Mouse (Mus musculus): ENCODE results near the gene Wdr18.

The Wdr18 gene

DNA sequence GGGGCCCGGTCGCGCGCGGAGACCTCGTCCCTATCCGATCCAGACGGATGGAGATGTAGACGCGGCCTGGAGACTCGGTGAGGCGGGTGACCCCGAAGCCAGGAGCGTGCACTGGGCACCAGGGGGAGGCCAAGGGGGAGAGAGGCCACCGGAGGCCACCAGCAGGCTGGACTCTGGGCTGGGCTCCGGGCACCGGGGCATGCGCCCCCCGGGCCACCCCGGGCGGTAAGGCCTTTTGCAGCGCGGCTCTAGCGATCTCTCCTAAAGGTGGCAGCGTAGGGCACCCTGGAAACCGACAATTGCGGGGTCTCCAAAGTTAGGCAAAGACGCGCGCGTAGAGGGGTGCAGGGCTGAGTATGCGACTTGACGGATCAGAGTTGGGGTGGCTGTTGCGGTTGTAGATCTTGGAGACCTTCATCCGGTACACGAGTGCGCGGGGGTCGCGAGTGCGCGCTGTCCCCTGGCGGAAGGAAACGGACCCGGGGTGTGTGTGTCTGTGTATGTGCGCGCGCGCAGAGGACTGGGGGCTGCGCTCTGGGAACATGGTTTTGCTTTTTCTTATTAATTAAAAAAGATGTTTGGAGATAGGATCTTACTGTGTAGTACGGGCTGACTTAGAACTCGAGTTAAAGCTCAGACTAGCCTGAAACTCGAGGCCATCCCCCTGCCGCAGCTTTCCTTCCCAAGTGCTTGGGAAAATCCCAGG, 32.5 kb upstream of the Wdr18 start:
- DNase-seq, result peak; percentile 80

DNA sequence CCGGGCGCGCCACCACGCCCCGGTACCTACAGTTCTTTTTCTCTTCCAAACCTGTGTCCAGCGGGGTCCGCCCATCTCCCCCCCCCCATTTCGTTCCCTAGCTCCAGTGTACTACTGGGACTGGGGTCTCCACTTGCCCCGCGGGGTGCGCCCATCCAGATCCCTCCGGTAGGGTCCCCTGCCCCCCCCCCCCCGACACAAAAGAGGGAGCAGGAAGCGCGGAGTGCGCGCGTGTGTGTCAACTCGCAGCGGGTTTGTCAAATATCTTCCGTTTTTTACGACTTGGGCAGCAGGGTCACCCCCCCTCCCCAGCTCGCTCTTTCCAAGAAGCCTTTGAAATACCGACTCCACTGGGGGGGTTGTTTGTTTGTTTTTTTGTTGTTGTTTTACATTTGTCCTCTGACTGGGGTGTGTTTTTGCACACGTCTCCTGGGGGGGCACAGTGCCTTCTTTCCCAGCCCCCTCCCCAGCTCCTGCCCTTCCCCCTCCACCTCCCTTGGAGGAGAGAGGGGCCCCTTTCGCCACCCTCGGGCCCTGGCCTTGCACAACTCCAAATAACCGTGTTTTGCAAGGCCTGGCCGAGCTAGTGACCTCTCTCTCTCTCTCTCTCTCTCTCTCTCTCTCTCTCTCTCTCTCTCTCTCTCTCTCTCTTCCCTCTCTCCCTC, 31.8 kb upstream of the Wdr18 start:
- peak; percentile 75 for DNase-seq

DNA sequence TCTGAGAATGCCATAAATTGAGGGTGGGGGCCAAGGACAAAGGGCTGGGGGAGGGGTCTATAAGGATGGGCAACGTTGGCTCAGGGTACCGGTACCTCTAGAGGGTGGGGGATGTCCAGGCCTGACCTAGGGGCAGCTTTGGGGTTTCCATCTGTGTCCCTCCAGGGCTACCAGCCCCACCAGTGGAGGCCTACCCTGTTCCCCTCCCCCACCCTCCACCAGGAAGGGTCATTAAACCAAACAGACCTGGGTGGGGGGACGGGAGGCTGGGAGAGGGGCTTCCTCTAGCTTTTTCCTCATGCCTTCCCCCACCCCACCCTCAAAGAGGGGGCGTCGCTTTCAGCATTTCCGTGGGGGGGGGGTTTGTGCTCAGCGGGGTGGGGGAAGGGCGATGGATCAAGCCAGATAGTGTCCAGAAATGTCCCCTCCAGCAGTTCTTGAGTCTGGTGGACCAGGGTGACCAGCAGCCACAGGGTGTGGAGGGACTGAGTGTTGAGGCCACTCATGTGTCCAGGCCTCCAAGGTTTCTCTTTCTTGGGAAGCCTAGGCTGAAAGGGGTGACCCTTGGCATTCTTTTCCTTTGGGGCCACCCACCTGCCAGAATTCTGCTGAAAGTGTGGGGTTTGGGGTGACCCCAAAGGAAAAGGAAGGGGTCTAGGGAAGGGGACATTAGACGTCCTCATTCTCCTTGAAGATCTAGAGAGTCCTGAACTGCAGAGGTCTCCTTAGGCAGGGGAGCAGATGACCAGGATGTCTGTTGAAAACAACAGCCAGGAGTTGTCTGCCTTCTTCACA, 30.8 kb upstream of the Wdr18 start:
- DNase-seq, result no peak

DNA sequence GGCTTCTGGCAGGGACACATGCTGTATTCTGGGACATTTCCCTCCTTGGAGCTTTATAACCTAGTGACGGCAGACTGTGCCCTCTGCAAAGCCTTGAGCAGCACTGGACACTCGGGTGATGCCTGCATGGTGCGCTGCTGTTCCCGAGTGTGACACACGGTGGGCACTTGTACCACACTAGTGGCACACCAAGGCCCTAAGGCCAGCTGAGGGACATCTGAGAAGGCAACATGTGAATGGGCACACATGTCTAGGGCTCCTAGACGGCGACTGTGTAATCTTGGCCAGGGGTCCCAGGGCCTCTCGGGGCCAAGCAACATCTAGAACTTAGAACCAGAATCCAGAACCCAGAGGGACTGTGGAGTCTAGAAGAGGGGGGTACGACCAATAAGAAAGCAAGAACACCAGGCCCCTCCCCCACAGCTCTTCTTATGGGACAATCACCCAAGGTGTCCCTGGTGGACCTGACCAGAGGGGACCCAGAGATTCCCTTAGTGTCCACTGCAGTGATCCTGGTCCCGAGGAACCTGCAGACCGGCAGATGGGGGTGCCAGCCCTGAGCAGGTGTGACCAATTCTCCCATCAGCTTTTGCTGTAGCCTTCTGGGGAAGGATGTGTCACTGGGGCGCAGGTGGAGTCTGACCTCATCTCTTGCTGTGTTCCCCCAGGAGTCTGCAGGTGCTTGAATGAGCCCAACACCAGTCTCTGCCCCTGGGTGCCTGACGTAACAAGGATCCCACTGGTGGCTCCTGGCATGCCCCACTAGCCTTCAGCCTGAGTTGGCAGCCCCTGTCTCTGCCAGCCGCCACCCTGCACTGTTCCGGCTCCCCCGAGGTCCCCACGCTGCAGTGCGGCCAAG, 29.8 kb upstream of the Wdr18 start:
- DNase-seq, result no peak

DNA sequence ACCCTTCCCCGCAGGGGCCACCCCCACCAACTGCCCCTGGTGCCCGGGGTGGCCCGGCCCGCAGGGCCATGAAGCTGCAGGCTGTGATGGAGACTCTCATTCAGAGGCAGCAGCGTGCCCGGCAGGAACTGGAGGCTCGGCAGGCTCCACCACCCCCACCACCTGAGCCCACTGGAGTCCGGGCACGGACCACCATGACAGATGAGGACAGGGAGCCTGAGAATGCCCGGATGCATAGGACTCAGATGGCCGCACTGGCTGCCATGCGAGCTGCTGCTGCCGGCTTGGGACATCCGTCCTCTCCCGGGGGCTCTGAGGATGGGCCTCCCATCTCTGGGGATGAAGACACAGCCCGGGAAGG, 29.1 kb upstream of the Wdr18 start:
- DNase-seq, result no peak

DNA sequence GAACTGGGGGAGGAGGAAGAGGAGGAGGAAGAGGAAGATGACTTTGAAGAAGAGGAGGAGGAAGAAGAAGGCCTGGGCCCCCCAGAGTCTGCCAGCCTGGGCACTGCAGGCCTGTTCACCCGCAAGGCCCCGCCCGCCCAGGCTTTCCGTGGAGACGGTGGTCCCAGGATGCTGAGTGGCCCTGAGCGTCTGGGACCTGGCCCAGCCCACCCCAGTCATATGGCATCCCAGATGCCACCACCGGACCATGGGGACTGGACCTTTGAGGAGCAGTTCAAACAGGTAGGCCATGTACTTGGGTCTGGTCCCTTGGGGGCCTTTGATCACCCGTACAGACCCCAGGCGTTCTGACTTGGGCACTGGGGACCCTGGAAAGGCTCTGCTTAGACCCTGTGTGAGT, 28.2 kb upstream of the Wdr18 start:
- DNase-seq, result no peak

DNA sequence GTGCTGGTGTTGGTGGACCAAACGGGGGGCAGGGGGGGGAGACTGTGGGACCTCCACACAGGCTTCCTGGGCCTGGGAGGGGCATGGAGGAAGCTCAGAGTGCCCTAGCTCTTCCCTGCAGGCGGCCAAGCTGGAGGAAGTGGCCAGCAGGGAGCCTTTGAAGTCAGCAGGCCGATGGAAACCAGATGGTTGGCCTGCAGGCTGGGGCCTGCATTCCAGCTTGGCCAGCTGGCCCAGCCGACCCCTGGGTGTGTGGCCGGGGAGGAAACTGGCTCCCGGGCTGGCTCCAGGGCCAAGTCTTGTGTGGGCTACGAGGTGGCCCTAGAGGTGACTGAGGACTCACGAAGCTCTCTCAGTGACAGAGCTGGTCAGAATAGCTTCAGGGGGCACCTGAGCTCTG, 27.2 kb upstream of the Wdr18 start:
- peak; percentile 82 for DNase-seq

DNA sequence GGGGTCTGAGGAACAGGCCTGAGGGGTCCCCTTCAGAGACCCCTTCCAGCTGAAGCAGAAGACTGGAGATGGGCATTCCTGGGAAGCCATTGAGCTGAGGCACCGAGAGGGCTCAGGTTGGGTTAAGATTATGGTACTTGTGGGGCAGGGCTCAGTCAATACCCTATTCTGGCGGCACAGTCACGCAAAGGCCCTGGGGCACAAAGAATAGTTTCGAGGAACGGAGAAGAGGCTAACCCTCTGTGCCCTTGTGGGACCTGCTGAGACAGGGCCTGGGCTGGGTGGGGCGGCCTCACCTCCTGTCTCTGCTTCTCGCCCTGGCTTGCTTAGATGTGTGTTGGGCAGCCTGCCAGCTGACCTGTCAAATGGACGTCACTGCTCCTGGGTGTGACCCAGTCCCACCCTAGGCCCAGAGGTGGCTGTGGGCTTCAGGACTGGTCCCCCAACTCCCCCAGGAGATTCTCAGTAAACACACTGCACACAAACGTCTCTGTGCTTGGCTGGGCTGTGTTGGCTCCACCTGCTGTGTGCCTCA, 26.7 kb upstream of the Wdr18 start:
- DNase-seq, result no peak

DNA sequence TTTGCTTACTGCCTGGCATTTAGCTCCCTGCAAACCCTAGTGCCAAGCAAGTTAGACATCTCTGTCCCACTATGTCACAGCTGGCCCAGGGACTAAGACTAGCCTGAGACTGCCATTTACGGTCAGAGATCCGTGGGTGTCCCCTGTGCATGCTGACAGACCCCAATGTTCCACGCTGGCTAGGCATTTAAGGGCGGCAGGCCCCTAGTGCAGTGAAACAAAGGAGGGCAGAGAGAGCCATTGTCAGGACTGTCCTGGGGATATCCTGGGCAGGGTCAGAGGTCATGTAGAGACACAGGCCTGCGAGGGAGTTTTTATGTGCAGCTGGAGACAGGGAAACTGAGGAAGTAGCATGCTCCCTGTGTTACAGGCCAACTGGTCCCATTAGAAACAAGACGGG, 26.1 kb upstream of the Wdr18 start:
- no peak for DNase-seq

DNA sequence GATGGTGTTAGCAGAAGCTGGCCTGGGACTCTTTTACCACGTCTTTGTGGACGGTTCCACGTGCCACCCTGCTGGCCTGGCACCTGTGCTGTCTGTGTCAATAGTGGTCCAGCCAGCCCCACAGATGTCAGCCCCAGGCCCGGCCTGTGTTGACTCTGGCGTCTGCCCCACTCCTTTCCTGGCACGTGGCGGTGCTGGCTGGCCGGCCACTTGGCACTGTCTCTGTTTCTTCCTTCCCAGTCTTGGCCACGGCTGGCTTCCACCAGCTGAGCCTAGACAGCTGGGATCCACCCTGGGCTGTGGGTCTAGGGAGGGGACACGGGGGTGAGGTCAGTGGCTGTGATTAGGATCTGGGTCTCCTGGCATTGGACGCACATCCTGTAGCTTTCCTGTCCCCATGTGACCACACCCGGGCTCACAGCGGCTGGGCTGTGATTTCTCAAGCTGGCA, 25.7 kb upstream of the Wdr18 start:
- DNase-seq, result no peak

DNA sequence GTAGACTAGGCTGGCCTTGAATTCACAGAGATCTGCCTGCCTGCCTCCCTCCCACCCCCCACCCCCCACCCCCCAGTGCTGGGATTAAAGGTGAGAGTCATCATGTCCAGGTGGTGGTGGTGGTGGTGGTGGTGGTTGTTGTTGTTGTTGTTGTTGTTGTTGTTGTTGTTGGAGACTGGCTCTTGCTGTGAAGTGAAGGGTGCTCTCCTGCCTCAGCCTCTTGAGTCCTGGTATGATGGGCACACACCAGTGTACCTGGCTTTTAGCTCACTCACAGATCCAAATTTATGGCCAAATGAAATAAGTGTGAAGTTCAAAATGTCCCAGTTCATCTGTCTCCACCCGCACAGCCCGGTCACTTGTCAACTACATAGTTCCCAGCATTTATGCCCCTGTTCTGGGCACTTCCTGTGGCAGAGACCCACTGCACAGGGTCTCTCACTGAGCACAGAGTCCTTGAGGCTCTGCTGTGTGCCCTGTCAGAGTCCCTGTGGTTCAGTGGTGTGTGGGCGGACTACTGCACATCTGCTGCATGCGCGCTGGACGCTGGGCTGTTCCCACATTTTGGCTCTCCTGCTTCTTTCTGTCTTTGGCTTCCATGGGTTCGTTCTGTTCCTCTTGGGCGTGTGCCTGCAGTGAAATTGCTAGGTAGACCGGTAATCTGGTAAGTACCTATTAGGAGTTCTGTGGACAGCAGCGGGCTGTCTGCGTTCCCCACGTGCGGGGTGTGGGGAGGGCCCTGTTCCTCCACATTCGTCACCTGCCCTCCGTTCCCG, 25.0 kb upstream of the Wdr18 start:
- DNase-seq, result no peak

DNA sequence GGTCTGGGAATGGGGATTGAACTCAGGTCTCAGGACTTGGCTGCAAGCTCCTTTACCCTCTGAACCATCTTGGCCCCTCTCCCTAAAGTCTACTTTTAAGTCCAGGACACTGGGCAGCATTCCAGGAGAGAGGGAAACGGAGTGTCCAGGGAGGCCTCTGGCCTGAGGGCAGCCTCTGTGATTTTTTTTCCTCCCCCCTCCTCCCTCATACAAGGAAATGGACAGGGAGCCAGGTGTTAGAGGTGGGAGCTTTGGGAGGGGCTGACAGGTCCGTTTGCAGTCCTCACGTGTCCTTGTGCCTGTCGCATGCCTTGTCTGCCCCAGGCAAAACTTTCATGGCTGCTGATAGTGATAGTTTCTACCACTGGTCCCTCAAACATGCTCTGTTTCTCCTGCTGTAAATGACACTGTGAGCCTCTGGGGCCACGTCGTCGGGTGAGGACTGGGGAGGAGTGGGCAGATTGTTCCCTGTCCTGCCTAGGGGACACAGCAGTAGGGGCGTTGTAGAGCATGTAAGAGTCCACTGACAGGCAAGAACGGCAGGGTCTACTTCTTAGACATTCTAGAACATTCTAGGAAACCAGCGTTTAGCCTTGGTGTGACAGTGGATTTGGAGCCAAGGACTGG, 23.6 kb upstream of the Wdr18 start:
- no peak for DNase-seq

DNA sequence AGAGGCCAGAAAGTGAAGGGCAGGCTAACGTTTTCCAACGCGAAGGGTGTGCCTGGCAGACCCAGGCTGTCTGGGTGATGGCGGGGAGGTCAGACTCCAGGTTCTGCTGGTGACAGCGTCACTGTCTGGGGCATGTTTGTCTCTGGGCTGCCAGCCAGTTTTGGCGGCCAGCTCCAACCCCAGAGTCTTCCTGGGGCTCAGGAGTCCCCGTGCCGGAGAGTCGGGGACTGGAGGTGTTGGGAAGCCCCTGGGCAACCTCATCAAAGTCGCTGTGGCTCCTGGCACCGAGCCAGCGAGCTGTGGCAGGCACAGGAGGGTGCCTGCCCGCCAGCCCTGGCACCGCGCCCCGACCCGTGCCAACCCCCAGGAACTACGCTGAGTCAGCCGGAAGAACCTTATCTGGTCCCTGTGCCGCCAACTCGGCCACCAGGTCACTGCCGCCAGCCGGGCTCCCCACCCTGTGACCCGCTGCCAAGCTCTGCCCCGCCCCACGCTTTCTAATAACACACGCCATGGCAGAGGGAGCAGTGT, 23.0 kb upstream of the Wdr18 start:
- DNase-seq, result no peak

DNA sequence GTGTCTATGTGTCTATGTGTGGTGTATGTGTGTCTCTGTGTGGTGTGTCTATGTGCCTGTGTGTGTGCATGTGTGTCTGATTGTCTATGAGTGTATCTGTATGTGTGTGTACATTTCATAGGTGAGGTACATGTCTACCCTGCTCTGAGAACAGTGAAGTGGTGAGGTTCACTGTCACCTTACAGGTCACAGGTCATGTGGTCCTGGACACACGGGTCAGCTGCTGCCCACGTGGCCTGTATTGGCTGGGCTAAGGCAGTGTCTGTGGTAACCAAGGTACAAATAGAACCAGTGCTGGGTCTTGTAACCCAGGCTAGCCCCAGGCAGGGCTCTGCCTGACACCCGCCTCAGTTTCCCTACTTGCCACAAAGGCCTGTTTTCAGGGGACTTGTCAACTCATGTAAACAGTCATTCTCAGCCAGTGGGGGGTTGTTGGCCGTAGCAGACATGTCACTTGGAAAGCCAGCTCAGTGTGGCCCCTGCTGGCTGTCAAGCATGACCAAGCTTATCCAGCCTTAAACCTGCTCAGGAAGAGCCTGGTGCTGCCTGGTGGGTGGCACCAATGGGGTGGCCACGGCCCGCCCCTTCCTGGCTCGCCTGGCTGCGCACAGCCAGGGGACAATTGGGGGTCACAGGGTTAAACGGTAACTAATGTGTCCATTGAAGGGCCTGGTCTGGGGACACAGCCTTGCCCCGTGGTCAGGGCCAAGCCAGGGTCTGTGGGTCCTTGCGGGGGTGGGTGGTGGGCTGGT, 22.0 kb upstream of the Wdr18 start:
- no peak for DNase-seq

DNA sequence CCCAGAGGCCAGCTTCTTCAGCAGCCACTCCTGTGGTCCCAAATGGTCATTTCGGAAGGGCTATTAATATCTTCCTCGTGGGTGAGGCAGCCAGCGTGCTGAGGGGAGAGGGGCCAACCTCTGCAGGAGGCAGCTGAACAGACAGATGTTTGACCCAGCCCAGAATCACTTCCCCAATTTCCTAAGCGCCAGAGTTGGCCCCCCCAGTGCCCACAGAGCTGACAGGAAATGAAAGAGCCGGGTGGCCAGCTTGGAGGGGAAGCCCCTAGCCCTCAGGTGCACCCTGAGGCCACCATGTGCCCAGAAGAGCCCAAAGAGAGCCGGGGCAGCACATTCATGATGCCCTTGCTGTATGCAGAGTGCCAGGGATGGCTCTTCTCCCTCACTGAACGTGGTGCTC, 19.2 kb upstream of the Wdr18 start:
- DNase-seq, result no peak

DNA sequence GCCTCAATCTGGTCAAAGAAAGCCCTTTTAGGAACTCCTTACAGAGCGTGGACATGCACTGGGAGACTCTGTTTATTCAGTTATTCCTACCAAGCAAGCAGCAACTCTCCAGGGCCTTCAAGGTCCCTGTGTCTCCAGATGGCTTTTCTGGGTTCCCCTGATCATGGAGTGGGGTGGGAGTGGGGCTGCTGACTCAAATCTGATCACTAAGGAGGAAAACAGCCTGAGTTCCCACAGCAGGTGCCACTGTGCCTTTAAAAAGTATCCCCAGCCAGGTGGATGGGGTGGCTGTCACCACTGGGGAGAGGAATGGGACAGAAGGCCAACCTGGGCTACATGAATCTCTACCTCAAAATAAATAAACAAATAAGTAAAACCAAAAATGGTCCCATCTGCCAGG, 17.0 kb upstream of the Wdr18 start:
- no peak for DNase-seq

DNA sequence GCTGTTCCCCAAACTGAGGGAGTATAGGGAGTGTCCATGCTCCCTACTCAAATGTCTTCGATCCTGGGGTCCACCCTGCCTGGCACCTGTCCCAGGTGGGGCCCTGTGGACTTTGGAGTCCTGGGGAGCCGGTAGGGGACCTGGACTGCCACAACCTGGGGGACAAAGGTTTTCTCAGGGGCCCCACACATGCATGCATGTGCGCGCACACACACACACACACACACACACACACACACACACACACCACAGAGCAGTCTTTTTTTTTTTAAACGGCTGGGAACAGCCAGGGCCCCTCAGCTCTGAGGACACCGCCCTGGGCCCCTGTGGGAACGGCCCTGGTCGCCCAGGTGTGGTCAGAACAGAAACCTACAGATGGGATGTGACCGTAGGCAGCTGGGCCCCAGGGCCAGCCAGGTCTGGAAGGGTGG, 16.5 kb upstream of the Wdr18 start:
- no peak for DNase-seq

DNA sequence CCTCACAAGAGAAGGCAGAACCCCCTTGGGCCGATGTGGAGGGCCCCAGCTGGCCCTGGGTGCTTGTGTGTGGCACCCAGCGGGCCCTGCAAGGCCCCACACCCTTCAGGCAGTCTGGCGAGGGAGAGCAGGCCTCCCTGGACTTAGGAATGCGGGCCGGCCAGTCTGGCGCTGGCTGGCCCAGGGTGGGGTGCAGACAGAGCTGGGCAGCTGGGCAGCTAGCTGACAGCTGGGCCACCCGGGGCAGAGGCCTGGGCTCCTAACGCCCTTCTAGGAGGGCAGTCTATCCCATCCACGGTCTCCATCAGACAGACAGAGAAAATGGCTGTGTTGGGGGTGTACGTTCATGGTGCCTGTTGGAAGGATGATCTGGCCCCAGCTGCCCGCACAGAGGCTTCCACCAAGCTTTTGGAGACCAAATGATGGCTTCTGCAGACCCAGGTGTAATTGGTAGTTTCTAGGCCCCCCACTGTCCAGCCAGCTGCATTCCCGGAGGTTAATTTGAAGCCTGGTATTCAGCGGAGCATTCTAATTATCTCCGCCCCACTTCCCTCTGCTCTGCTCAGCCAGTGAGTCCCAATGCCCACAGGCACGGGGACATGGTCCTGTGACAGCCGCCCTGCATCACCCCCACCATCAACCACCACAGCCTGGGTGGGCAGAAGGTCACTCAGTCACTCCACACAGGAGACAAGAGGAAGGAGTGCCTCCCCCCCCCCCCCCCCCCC, 14.3 kb upstream of the Wdr18 start:
- peak; percentile 76 for DNase-seq

DNA sequence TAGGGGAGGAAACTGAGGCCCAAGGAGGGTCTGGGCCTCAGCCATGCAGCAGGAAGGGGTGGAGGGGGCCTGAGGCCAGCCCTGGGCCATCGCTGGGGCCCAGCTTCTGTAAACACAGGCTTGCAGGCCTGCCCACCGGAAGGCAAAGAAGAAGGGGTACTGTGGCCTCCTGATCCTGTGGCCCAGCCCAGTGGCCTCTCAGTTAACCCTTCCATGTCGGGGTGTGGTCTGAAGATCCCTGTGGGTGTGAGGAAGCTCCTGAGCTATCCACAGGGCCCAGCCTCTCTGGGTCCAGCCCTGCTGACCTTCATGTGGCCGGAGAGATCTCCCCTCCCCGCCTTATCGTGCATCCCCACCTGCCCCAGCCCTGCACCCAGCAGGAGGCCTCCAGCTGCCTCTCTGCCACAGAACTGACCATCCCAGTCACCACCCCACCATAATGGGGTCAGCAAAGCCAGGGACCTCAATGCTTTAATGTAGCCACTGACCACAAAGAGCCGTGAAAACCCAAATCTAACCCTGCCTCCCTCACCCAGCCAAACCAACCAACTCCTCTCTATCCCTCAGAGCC, 13.1 kb upstream of the Wdr18 start:
- peak; percentile 47 for DNase-seq
